Mouse (Mus musculus) macrophage (primary cell): ENCODE results near the gene Kcna2. TPM values are rescaled to one million over a fixed set of nuclear protein-coding genes. Genes with fewer than 3 reads are reported as not detected.

Experiments used
- H3K27ac ChIP-seq: fragments of 350-480 bp; formaldehyde crosslinking; 2 replicates; pipeline ENCODE4 v1.9.0; 2021
- H3K36me3 ChIP-seq: fragments of 350-480 bp; formaldehyde crosslinking; 2 replicates; pipeline ENCODE4 v1.9.0; 2021; ENCODE audit errors: inconsistent target
- H3K4me3 ChIP-seq: fragments of 350-480 bp; formaldehyde crosslinking; 2 replicates; pipeline ENCODE4 v1.9.0; 2021; ENCODE audit errors: inconsistent target
- H3K79me2 ChIP-seq: fragments of 350-480 bp; formaldehyde crosslinking; 2 replicates; pipeline ENCODE4 v1.9.0; 2021; ENCODE audit errors: inconsistent target
- WGBS: methylation state at CpG from one replicate; pipeline ENCODE4 v1.1.7; 2026; ENCODE audit warnings: inconsistent platforms; ENCODE audit not compliant: missing documents; 5-methylcytosine and 5-hydroxymethylcytosine counted together
- polyA plus RNA-seq: library from polyadenylated mRNA; stranded (reverse); fragments of 250-400 nt; gene quantifications from 3 replicates; pipeline ENCODE4 v1.2.4, GENCODE M21; 2018; ENCODE audit warnings: inconsistent platforms

Gene Kcna2
- polyA plus RNA-seq, 1 experiment from 2014 or later, result 0.29 TPM

DNA sequence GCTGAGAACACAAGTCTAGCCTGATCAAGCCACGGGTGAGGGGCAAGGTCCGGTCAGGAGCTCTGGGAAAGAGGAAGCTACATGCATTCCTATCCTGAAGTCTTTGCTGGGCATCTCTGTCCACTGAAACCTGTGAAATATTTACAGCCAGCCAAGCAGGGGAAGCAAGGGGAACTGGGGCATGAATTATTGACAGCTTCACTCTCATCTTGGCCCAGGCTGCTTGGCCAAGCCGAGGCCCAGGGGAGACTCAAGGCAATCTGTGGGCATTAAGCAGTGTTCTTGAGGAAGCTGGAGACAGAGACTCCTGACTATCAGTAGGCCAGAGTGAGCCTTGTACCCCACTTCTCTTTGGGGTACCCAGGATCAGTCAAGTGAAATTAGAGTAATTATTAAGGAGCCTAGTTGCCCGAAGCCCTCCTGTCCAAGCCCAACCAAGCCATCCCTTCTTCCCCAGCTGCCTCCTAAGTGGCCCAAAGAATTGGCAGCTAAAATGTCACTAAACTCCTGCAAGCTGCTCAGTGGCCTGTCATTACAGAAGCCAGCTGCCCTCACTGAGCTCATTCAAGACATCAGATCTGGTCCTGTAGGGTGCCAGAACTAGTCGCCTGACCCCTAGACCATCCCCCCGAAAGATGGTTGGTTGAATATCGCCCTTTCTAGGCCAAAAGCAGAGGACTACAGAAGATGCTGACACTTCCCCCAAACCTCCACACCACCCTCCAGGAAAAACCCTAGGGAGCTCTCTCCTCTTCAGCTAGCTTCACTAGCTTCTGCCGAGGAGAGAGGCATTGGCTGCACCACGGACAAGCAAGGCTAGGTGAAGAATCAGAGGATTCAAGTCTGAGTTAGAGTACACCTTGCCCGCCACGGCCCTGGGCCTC, 53.1 kb downstream of the Kcna2 start:
- no peaks in the 10 kb centered on the region for H3K79me2 ChIP-seq
- H3K36me3 ChIP-seq, result no peaks in the 10 kb centered on the region
- WGBS, result 80% methylated on average over 11 of the region's 11 CpGs
- no peak overlapping the region for H3K4me3 ChIP-seq
- H3K27ac ChIP-seq, result no peak overlapping the region

DNA sequence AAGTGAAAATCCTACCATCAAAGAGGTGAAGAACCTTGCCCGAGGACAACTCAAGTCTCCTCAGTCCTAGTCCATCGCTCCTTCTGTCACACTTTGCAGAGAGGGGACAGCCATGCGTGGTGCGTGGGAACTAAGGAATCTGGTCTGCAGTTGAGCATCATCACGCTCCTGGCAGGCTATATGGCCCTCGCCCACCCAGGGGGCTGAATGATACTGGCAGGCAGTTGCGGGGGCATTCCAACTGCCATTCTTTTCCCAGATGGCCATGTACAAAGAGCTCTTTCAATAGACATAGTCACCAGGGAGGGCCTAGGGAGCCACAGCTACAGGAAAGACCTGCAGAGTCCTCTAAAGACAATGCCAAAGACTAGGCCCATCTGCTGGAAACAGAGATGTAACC, 57.9 kb downstream of the Kcna2 start:
- no peaks in the 10 kb centered on the region for H3K36me3 ChIP-seq
- no peaks in the 10 kb centered on the region for H3K79me2 ChIP-seq
- H3K4me3 ChIP-seq, result no peak overlapping the region
- H3K27ac ChIP-seq, result no peak overlapping the region
- WGBS, result 93% methylated on average over 7 of the region's 7 CpGs

DNA sequence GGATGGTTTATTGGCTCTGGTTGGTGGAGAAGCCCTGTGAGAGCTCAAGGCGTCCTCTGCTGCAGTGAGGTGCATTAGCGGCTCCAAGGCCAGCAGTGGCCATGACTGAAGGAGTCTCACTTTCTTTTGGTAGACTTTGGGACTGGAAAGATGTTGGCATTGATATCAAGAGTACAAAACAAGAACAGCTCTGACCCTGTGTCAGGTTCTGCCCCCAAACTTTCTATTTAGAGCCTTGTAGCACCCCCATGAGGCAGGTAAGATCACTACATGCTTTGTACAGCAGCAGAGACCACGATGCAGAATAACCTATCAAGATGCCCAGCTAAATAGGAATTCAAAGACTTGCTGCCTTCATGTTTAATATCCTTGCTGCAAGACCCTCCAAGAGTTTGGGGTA, 58.5 kb downstream of the Kcna2 start:
- no peak overlapping the region for H3K4me3 ChIP-seq
- no peaks in the 10 kb centered on the region for H3K79me2 ChIP-seq
- no peak overlapping the region for H3K27ac ChIP-seq
- H3K36me3 ChIP-seq, result no peaks in the 10 kb centered on the region
- WGBS, result 76% methylated on average over 3 of the region's 3 CpGs

DNA sequence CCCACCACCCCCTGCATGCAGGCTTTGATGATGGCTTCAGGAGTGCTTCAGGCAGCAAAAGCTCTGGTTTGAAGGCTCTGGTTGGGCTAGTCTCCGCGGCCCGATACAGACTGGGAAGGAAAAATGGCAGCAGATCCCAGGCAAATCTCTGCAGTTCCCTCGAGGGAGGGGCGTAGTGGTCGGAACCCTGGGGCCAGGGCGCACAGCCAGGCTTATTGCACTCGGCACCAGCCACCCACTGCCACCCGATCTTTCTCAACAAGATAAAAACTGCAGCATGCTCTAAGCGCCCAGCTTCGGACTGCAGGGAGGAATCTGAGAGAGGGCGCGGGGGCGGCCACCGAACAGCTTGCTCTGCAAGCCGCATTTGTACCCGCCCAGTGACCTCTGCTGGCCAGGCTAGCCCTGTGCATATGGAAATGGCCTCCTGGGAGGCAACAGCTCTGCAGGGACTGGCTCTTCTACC, 58.9 kb downstream of the Kcna2 start:
- 18% methylated on average over 17 of the region's 17 CpGs for WGBS
- no peaks in the 10 kb centered on the region for H3K79me2 ChIP-seq
- H3K27ac ChIP-seq, result no peak overlapping the region
- H3K36me3 ChIP-seq, result no peaks in the 10 kb centered on the region
- H3K4me3 ChIP-seq, result no peak overlapping the region

DNA sequence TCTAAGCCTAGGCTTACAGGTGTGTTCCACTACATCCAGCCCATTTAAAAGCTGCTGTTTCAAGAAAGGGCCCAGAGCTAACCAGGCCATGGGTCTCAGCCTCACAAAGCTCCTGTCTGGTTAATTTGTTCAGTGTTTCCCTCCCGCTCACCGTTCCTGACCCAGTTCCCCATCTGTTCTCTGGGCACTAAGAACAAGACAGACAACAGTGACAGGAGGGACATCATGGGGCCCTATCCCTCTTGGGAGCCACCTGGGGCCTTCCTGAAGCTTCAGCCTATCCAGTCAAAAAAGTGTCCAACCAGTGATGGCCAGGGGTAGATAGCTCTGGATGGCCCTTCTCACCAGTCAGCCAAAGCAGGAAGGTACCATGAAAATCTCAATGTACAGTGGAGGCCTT, 61.8 kb downstream of the Kcna2 start:
- Histone ChIP-seq H3K79me2 (no peaks in the 10 kb centered on the region), H3K4me3 (no peak overlapping the region), H3K36me3 (no peaks in the 10 kb centered on the region), H3K27ac (no peak overlapping the region)
- WGBS, result 100% methylated on average over 2 of the region's 2 CpGs

Other genes with a start within 250 kb of the Kcna2 start
- 0.11 to 0.72 TPM (median 0.15 TPM) in 3 replicates for gene Kcna3, start 65.0 kb upstream of the Kcna2 start, polyA plus RNA-seq
- not detected in 3 replicates for gene Kcna10, start 81.9 kb downstream of the Kcna2 start, polyA plus RNA-seq
- gene Cym, start 120.6 kb downstream of the Kcna2 start, polyA plus RNA-seq, result not detected in 3 replicates
- not detected in 3 replicates for gene A630076J17Rik, start 129.5 kb downstream of the Kcna2 start, polyA plus RNA-seq
- not detected in 3 replicates for gene Prok1, start 138.6 kb downstream of the Kcna2 start, polyA plus RNA-seq
- gene Lamtor5, start 177.7 kb downstream of the Kcna2 start, polyA plus RNA-seq, result 134 to 197 TPM (median 162 TPM) in 3 replicates
- not detected in 3 replicates for gene Slc16a4, start 190.1 kb downstream of the Kcna2 start, polyA plus RNA-seq
- gene Rbm15, start 232.5 kb downstream of the Kcna2 start, polyA plus RNA-seq, result 5.4 to 9.7 TPM (median 8.7 TPM) in 3 replicates